Mouse (Mus musculus) olfactory bulb, adult 2 months (tissue): ENCODE data around the gene Ppbp. TPM values are rescaled to one million over a fixed set of nuclear protein-coding genes. Genes with fewer than 3 reads are reported as not detected.
"Not testable (repeated sequence)": the region's sequence is repeated elsewhere in the genome, so short reads cannot be mapped to it uniquely, and the experiment has no call there.

Experiments used
- H3K27ac ChIP-seq: fragments of 200-500 bp; 2 replicates; pipeline ENCODE4 v1.5.1; 2012; ENCODE audit warnings: low read depth, low read length; ENCODE audit not compliant: insufficient read depth
- H3K4me1 ChIP-seq: fragments of 200-500 bp; 2 replicates; pipeline ENCODE4 v1.6.1; 2012; ENCODE audit warnings: low read length; ENCODE audit not compliant: control insufficient read depth, insufficient read depth
- H3K4me3 ChIP-seq: fragments of 200-500 bp; 2 replicates; pipeline ENCODE4 v1.5.1; 2012; ENCODE audit warnings: mild to moderate bottlenecking, low read depth, low read length, moderate library complexity; ENCODE audit not compliant: insufficient read depth
- CTCF ChIP-seq: fragments of 200-500 bp; IDR thresholded peaks from 2 replicates; pipeline ENCODE4 v1.5.1; 2012; ENCODE audit warnings: low read depth, mild to moderate bottlenecking, low read length, moderate library complexity; ENCODE audit not compliant: insufficient read depth
- POLR2A ChIP-seq: fragments of 200-500 bp; IDR thresholded peaks from 2 replicates; pipeline ENCODE4 v1.6.1; 2012; ENCODE audit warnings: mild to moderate bottlenecking, low read depth, low read length, moderate library complexity; ENCODE audit not compliant: insufficient read depth
- WGBS: fragments of 180-500 bp; shearing (Covaris S2); methylation state at CpG from one replicate; pipeline ENCODE4 v1.1.7; 2018; 5-methylcytosine and 5-hydroxymethylcytosine counted together
- polyA plus RNA-seq: library from polyadenylated mRNA; stranded (reverse); fragments of >200 nt; gene quantifications from 2 replicates; pipeline ENCODE4 v1.2.4, GENCODE M21; 2012; ENCODE audit warnings: low replicate concordance; ENCODE audit not compliant: missing spikeins, insufficient read depth, insufficient read length

Ppbp gene
- polyA plus RNA-seq, 1 experiment, result not detected

DNA sequence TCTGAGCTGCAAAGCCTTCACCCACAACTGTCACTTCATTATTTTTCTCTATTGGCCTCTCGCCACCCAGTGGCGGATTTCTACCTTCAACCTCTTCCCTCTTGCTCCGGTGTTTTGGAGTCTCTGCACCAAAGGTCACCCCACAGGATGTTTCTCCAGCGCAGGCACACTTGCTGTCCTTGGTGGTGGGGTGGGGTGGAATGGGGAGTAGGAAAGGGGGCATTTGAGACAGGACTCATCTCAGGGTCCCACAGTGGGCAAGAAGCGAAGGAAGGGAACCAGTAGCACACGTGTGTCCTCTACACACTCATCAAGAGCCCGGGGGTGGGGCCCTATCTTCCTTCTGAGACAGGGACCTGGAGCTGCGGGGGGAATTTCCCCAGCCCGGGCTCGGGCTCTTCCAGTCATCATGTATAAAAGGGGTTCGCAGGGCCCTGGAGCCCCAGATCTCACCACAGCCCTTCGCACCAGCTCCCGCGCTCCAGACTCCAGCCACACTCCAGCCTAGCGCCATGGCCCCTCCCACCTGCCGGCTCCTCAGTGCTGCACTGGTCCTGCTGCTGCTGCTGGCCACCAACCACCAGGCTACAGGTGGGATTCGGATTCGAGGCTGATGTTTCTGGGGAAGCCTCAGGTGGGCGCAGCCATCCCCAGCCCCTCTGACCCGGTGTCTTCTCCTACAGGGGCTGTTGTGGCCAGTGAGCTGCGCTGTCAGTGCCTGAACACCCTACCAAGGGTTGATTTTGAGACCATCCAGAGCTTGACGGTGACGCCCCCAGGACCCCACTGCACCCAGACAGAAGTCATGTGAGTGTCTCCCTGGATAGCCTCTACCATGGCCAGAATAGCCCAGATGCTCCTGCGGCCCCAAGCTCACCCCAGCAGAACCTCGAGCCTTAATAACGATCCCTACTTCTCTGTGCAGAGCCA lies 17.6 kb downstream of the Ppbp start, which contains the start of gene Cxcl3:
Gene Cxcl3, plus strand, starts transcription at position 445 of the 930 bp plus-strand sequence.
- Histone ChIP-seq H3K27ac (no peak within 1 kb of the TSS), H3K4me3 (no peak within 1 kb of the TSS), H3K4me1 (peaks cover 8% of the 10 kb centered on the region)
- 17% methylated on average over 26 of the region's 26 CpGs for WGBS
- TF ChIP-seq POLR2A (no peak), CTCF (no peak)

DNA sequence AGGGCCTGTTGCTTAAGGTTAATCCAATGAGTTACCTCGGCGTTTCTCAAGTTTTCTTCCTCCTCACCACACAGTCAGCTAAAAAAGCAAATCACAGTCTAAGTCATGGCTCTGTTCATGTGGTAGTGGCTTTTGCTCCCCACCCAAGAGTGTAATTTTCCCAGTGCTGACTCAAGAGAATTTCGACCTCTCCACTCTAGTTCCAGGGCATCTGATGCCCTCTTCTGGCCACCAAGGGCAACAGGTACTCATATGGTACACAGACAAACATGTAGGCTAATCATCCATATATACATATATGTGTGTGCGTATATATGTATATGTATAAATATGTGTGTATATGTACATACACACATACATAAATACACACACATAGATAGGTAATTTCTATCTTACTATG lies 19.8 kb downstream of the Ppbp start:
- no peak for TF ChIP-seq CTCF
- no peak for TF ChIP-seq POLR2A
- H3K27ac ChIP-seq, result no peak overlapping the region
- H3K4me3 ChIP-seq, result no peak overlapping the region
- WGBS, result 85% methylated on average over 4 of the region's 4 CpGs
- peaks cover 8% of the 10 kb centered on the region for H3K4me1 ChIP-seq

DNA sequence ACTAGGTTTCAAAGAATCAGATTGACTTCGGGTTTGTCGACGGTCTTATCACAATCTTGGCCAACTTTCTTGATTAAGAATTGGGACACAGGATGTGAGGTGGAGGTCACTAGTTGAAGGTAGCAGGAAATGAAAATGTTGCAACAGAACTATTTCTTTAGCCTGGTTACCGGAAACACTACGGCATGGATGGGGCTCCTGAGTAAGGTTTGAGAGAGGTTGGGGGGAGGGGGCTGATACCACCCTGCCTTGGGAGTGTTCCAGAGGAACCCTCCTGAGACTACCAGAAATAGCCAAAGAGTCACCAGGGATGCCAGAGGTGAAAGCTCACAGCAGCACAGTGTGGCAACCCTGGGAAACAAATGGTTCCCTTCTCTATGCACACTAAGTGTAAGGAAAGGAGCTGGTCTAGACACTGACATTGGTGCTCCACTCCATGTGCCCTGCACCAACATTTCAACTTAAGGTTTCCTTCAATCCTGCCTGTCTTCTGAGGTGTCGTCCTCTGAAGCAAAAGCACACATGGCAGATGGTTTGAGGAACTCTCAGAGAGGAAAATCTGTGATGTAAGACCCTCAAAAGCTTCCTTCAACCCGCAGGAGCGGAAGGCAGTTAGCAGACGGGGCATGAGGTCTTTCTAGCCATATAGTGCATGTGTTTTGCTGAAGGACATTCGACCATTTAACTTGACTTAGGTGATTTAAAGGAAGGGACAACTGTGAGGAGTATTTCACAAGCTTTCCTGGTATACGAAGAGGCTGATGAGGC lies 21.2 kb downstream of the Ppbp start:
- TF ChIP-seq CTCF, result no peak
- no peak for TF ChIP-seq POLR2A
- H3K27ac ChIP-seq, result no peak overlapping the region
- peaks cover 8% of the 10 kb centered on the region for H3K4me1 ChIP-seq
- 89% methylated on average over 11 of the region's 11 CpGs for whole genome bisulfite sequencing
- H3K4me3 ChIP-seq, result no peak overlapping the region

DNA sequence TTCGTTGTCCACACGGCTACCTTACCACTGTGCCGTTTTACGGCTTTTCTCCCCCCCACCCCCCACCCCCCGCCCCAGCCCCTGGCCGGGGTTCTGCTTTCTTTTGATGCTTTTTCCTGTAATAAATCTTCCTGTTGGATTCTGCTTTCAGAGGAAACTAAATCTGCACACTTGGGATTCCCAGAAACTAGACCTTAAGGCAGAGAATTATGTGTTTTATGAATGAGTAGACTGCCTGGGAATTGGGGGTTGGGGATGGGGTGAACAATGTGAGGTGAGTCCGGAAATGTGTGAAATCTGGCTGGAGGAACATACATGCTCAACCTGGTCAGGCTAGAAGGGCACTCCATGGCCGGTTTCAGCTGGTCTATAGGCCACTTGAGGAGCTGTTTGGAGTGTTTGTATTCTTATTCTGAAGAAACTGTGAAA lies 21.8 kb downstream of the Ppbp start:
- WGBS, result 85% methylated on average over 8 of the region's 8 CpGs

DNA sequence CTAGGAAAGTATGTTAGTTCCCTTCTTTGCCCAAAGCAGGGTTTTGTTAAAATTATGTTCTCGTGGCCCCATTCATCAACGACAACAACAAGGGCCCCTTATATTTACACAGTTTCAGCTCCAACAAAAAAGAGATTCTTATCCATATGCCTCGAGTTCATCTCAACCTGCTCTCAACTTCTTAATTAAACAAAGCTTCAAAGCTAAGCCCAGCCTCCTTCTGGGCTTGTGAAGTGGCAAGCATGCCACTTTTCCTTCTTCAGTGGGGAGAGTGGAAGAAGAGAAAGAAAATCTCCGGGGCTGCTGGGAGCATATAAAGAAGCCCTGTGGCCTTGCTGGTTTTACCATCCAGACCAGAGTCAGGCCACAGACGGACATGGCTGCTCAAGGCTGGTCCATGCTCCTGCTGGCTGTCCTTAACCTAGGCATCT lies 25.9 kb downstream of the Ppbp start, which contains the start of gene Cxcl15:
Gene Cxcl15, plus strand, starts transcription at position 340 of the 431 bp plus-strand sequence.
- Histone ChIP-seq H3K4me1 (no peaks in the 10 kb centered on the region), H3K4me3 (no peak within 1 kb of the TSS), H3K27ac (no peak within 1 kb of the TSS)
- WGBS, result 63% methylated on average over 5 of the region's 5 CpGs
- no peak for TF ChIP-seq CTCF
- TF ChIP-seq POLR2A, result no peak

More for the DNA sequence above, 21.8 kb downstream of the Ppbp start:
- TF ChIP-seq POLR2A, result no peak
- no peak for TF ChIP-seq CTCF
- H3K4me3 ChIP-seq, result no peak overlapping the region
- H3K4me1 ChIP-seq, result peaks cover 8% of the 10 kb centered on the region
- no peak overlapping the region for H3K27ac ChIP-seq

DNA sequence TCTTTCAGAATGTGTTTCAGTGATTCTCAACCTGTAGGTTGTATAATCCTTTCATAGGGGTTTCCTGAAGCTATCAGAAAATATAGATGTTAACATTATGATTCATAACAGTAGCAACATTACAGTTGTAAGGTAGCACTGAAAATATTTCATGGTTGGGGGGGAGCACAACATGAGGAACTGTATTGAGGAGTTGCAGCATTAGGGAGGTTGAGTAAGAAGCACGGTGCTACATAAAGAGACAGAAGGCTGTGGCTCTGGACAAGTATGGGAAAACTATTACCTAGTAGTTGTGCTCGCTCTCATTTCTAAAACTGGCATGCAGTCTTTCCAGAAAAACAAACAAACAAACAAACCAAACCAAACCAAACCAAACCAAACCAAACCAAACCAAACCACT lies 27.1 kb downstream of the Ppbp start:
- H3K4me1 ChIP-seq, H3K27ac ChIP-seq, H3K4me3 ChIP-seq: not testable (repeated sequence)
- 87% methylated on average over 2 of the region's 2 CpGs for WGBS

DNA sequence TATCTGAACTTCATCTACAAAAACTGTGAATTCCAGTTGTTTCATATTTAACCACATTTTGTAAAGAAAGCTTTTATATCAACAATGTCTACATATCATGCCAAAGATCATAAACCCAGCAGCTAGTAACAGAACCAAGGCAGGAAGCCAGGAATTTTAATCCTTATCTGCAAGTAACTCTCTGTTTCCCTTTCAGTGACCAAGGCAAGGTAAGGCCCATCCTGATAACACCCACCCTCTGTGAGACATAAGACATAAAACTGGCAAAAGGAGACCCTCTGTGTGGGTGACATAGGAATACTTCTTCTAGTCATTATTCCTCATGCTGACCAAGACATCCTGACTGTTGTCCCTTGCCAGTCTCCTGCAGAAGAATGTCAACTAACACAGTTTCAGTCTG lies 36.3 kb downstream of the Ppbp start:
- H3K27ac ChIP-seq, result no peak overlapping the region
- H3K4me3 ChIP-seq, result no peak overlapping the region
- H3K4me1 ChIP-seq, result no peaks in the 10 kb centered on the region
- TF ChIP-seq POLR2A (no peak), CTCF (no peak)

DNA sequence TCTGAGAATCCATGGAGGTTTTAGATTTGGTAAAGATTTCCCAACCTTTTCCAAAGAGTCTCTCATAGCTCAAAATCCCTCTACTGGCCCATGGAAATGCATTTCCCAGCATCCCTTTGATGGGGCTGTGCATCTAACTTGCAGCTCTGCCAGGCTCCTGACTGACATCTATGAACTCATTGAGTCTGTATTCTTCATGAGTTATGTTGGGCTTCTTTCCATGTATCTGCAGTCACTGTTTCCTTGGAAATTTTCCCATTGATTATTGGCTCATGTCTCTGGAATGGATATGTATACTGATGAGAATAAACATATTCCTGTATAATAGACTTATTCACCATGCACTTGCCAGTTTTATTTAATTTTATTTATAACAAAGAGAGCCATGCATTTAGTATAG lies 37.7 kb downstream of the Ppbp start:
- no peak for TF ChIP-seq CTCF
- no peak for TF ChIP-seq POLR2A
- H3K4me3 ChIP-seq, result no peak overlapping the region

DNA sequence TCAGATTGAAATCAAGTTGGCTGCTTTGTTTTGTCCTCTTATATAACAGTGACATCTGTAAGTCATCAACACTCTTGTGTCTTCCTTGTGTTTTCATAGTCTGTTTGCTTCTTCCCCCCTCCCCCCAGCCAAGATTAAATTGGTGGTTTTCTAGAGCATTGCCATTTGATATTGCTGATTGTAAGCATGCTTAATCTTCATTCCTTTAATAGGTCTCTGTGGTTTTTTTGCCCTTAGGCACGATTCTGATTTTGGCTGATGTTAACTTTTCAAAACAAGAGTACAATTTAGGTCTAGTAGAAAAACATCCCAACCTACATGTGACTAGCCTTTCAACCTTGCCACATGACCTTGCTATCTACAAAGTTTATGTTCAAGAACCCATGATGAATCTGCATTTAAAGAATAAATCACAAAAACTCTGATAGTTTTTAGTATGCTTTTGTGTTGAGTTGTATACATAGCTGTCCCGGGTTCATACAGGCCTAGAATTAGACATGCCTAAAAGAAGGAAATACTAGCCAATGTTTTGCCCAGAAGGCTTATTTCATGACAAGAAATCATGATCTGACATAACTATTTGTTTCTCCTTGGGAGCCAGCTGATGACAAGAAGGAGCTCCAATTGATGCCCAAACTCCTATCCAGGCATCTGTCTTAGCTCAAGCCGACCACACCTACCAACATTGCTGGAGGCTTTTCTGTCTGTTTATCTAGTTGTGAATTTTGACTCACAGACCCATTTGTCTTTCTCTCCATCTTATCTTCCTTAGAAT lies 39.0 kb downstream of the Ppbp start:
- 84% methylated on average over 3 of the region's 3 CpGs for WGBS
- no peak overlapping the region for H3K27ac ChIP-seq
- H3K4me3 ChIP-seq, result no peak overlapping the region
- no peaks in the 10 kb centered on the region for H3K4me1 ChIP-seq
- TF ChIP-seq CTCF, result no peak
- TF ChIP-seq POLR2A, result no peak

More for the DNA sequence above, 37.7 kb downstream of the Ppbp start:
- Histone ChIP-seq H3K4me1 (no peaks in the 10 kb centered on the region), H3K27ac (no peak overlapping the region)

Other genes with a start within 250 kb of the Ppbp start
- not detected in 2 replicates for gene Afm, start 249.6 kb upstream of the Ppbp start, polyA plus RNA-seq
- gene 5830473C10Rik, start 207.4 kb upstream of the Ppbp start, polyA plus RNA-seq, result not detected in 2 replicates
- gene Rassf6, start 127.9 kb upstream of the Ppbp start, polyA plus RNA-seq, result not detected in 2 replicates
- not detected in 2 replicates for gene Cxcl5, start 9.2 kb upstream of the Ppbp start, polyA plus RNA-seq
- gene Pf4, start 3.9 kb downstream of the Ppbp start, polyA plus RNA-seq, result not detected in 2 replicates
- gene Cxcl3, start 17.6 kb downstream of the Ppbp start, polyA plus RNA-seq, result not detected in 2 replicates
- gene Cxcl15, start 26.0 kb downstream of the Ppbp start, polyA plus RNA-seq, result not detected in 2 replicates
- gene Cxcl1, start 122.7 kb downstream of the Ppbp start, polyA plus RNA-seq, result not detected in 2 replicates
- not detected in 2 replicates for gene Cxcl2, start 135.4 kb downstream of the Ppbp start, polyA plus RNA-seq
- gene Mthfd2l, start 162.6 kb downstream of the Ppbp start, polyA plus RNA-seq, result not detected in 2 replicates